Mouse (Mus musculus): ENCODE measurements around the gene Cel. TPM values are rescaled to one million over a fixed set of nuclear protein-coding genes. Genes with fewer than 3 reads are reported as not detected.

Gene Cel
- polyA plus RNA-seq (2014; fragmentation: Illumina TruSeq; extraction: RNeasy Lipid Tissue Mini Kit (QIAGEN cat#74804); ENCODE audit: low read depth, low replicate concordance) = not detected

GRCm38 (mm10) chr2:28563303-28563702 lies at the start of gene Cel:
Gene Cel (minus strand): TSS chr2:28563403.

GRCm38 (mm10) chr2:28583651-28584050 lies 20.4 kb upstream of the Cel start, which contains the start of gene Gtf3c5:
Gene Gtf3c5 (minus strand): TSS chr2:28583751.

GRCm38 (mm10) chr2:28512798-28513401 lies 50.3 kb downstream of the Cel start, which contains the start of gene Ralgds:
Gene Ralgds (plus strand): TSS chr2:28513125.

GRCm38 (mm10) chr2:28505795-28506194 lies 57.4 kb downstream of the Cel start, which contains the start of gene Gm10134:
Gene Gm10134 (plus strand): TSS chr2:28506095.

Other genes with a start within 250 kb of the Cel start
- gene Ppp1r26, start 116.6 kb downstream of the Cel start, polyA plus RNA-seq (2014; fragmentation: Illumina TruSeq; extraction: RNeasy Lipid Tissue Mini Kit (QIAGEN cat#74804); ENCODE audit: low read depth, low replicate concordance) = not detected
- gene 1700007K13Rik, start 97.1 kb downstream of the Cel start, polyA plus RNA-seq (2014; fragmentation: Illumina TruSeq; extraction: RNeasy Lipid Tissue Mini Kit (QIAGEN cat#74804); ENCODE audit: low read depth, low replicate concordance) = not detected
- 51.8 TPM for gene Mrps2, start 95.3 kb downstream of the Cel start, polyA plus RNA-seq (2014; fragmentation: Illumina TruSeq; extraction: RNeasy Lipid Tissue Mini Kit (QIAGEN cat#74804); ENCODE audit: low read depth, low replicate concordance)
- not detected for gene Gbgt1, start 66.5 kb downstream of the Cel start, polyA plus RNA-seq (2014; fragmentation: Illumina TruSeq; extraction: RNeasy Lipid Tissue Mini Kit (QIAGEN cat#74804); ENCODE audit: low read depth, low replicate concordance)
- gene Gm10134, start 57.3 kb downstream of the Cel start, polyA plus RNA-seq (2014; fragmentation: Illumina TruSeq; extraction: RNeasy Lipid Tissue Mini Kit (QIAGEN cat#74804); ENCODE audit: low read depth, low replicate concordance) = not detected
- gene Ralgds, start 50.3 kb downstream of the Cel start, polyA plus RNA-seq (2014; fragmentation: Illumina TruSeq; extraction: RNeasy Lipid Tissue Mini Kit (QIAGEN cat#74804); ENCODE audit: low read depth, low replicate concordance) = 0.61 TPM
- gene Gtf3c5, start 20.3 kb upstream of the Cel start, polyA plus RNA-seq (2014; fragmentation: Illumina TruSeq; extraction: RNeasy Lipid Tissue Mini Kit (QIAGEN cat#74804); ENCODE audit: low read depth, low replicate concordance) = 1.2 TPM
- gene Gfi1b, start 58.6 kb upstream of the Cel start, polyA plus RNA-seq (2014; fragmentation: Illumina TruSeq; extraction: RNeasy Lipid Tissue Mini Kit (QIAGEN cat#74804); ENCODE audit: low read depth, low replicate concordance) = not detected
- gene Tsc1, start 77.8 kb upstream of the Cel start, polyA plus RNA-seq (2014; fragmentation: Illumina TruSeq; extraction: RNeasy Lipid Tissue Mini Kit (QIAGEN cat#74804); ENCODE audit: low read depth, low replicate concordance) = 6.1 TPM
- gene Spaca9, start 136.3 kb upstream of the Cel start, polyA plus RNA-seq (2014; fragmentation: Illumina TruSeq; extraction: RNeasy Lipid Tissue Mini Kit (QIAGEN cat#74804); ENCODE audit: low read depth, low replicate concordance) = not detected
- not detected for gene Ak8, start 136.8 kb upstream of the Cel start, polyA plus RNA-seq (2014; fragmentation: Illumina TruSeq; extraction: RNeasy Lipid Tissue Mini Kit (QIAGEN cat#74804); ENCODE audit: low read depth, low replicate concordance)

Measured in liver, adult 10 weeks (tissue).